Mouse (Mus musculus): ENCODE data around the gene Lekr1. TPM values are rescaled to one million over a fixed set of nuclear protein-coding genes. Genes with fewer than 3 reads are reported as not detected.

Gene Lekr1
- total and polyA plus RNA-seq, 2 experiments from 2014 or later: 2.2 to 4.1 TPM

DNA sequence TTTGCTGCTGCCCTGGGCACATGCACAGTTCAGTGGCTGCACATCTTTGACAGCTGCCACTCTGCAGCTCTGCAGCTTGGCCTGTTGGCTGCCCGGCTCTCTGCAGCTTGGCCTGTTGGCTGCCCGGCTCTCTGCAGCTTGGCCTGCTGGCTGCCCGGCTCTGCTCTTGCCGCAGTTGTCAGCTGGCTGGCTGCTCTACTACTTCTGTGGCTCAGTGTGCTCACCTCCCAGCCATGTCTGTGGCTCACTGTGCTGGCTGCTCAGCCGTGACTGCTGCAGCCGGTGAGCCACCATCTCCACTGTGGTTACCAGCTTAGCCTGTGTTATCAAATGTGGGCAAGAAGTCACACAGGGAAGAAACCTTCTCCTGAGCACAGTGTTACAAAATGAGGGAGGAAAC is 4.2 kb downstream of the Lekr1 start:
- no peak for TF ChIP-seq CTCF (IDR thresholded peaks at IDR 0.05)
- H3K27me3 ChIP-seq (ENCODE audit: insufficient read depth, low read length): no peaks in the 10 kb centered on the region
- H3K27ac ChIP-seq (ENCODE audit: low read depth, low read length): no peak overlapping the region
- 42% methylated on average over 6 of the region's 6 CpGs for WGBS
- no peaks in the 10 kb centered on the region for H3K36me3 ChIP-seq (ENCODE audit: insufficient read depth, low read length)
- H3K4me1 ChIP-seq (ENCODE audit: insufficient read depth, low read length): no peaks in the 10 kb centered on the region
- H3K4me3 ChIP-seq (ENCODE audit: low read depth, low read length): no peak overlapping the region
- DNase-seq (ENCODE audit: low spot score) (no peak), ATAC-seq (ENCODE audit: low FRiP score) (no peak)
- no peaks in the 10 kb centered on the region for H3K9me3 ChIP-seq (ENCODE audit: low read length)
- H3K9ac ChIP-seq (replicated peaks; ENCODE audit: low read length, poor library complexity, severe bottlenecking): no peak overlapping the region
- H3K4me2 ChIP-seq (ENCODE audit: low read depth, low read length, poor library complexity, severe bottlenecking): no peak overlapping the region

DNA sequence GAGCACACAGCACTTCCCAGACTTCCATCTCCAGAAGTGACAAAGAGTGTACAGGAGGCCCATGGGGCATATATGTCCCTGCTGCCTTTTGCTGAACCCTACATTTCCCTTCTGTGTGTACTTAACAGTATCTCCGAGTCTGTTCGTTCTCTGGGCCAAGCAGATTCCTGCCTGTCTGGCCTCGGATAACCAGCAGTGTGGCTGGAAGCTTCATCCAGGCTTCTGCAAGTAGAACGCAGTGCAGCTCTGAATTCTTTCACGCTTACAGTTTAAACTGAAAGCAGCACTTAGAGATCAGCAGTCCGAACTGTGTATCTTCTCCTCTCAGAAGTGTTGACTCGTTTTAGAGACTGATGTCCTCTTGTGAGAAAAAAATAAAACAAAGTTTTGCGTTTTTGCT is 7.7 kb downstream of the Lekr1 start:
- H3K4me1 ChIP-seq (ENCODE audit: insufficient read depth, low read length): no peaks in the 10 kb centered on the region
- no peak for ATAC-seq (ENCODE audit: low FRiP score)

DNA sequence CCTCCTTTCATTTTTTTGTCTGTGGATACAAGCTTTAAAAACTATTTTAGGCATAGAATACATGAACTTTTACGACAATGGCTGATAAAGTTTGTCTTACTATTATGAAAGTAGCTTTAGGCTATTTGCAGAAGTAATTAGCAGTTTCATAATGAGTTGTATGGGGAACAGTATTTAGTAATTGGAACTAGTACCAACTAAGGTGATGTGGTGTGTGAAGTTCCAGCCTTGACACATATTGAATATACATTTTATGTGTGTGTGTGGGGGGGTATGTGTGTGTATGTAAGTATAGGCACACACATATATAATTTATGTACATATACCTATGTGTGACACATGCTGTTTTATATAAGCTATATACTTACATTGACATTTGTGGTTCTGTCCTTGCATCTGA is 14.6 kb downstream of the Lekr1 start:
- Histone ChIP-seq H3K4me3 (ENCODE audit: low read depth, low read length) (no peak overlapping the region), H3K27ac (ENCODE audit: low read depth, low read length) (no peak overlapping the region), H3K9me3 (ENCODE audit: low read length) (no peaks in the 10 kb centered on the region), H3K9ac (replicated peaks; ENCODE audit: low read length, poor library complexity, severe bottlenecking) (no peak overlapping the region), H3K27me3 (ENCODE audit: insufficient read depth, low read length) (no peaks in the 10 kb centered on the region), H3K4me1 (ENCODE audit: insufficient read depth, low read length) (no peaks in the 10 kb centered on the region), H3K36me3 (ENCODE audit: insufficient read depth, low read length) (no peaks in the 10 kb centered on the region), H3K4me2 (ENCODE audit: low read depth, low read length, poor library complexity, severe bottlenecking) (no peak overlapping the region)
- no peak for TF ChIP-seq CTCF (IDR thresholded peaks at IDR 0.05)
- ATAC-seq (ENCODE audit: low FRiP score): no peak
- 93% methylated on average over 1 of the region's 1 CpGs for WGBS
- no peak for DNase-seq (ENCODE audit: low spot score)

More for the DNA sequence above, 7.7 kb downstream of the Lekr1 start:
- no peak for DNase-seq (ENCODE audit: low spot score)
- TF ChIP-seq CTCF (IDR thresholded peaks at IDR 0.05): no peak
- 52% methylated on average over 8 of the region's 8 CpGs for WGBS
- Histone ChIP-seq H3K27me3 (ENCODE audit: insufficient read depth, low read length) (no peaks in the 10 kb centered on the region), H3K4me3 (ENCODE audit: low read depth, low read length) (no peak overlapping the region), H3K9me3 (ENCODE audit: low read length) (no peaks in the 10 kb centered on the region), H3K36me3 (ENCODE audit: insufficient read depth, low read length) (no peaks in the 10 kb centered on the region), H3K27ac (ENCODE audit: low read depth, low read length) (no peak overlapping the region), H3K4me2 (ENCODE audit: low read depth, low read length, poor library complexity, severe bottlenecking) (no peak overlapping the region), H3K9ac (replicated peaks; ENCODE audit: low read length, poor library complexity, severe bottlenecking) (no peak overlapping the region)

DNA sequence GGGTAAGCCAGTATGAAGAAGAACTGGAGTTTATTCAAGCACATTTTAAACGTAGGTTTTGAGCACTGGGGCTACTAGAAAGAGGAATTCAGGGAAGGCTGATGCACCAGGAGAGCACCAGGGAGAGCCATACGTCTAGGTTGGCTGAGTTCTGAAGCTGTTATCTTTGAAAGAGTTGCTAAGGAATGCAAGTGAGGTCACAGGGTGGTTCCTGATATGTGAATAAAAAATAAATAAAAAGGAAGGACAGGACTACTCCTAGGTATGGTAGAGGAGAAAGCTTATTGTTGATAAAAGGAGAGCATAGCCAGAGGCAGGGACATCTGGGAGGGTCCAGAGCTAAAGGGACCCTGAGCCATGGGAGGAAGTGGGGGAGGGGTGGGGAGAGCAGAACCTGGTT is 23.7 kb downstream of the Lekr1 start:
- WGBS: 54% methylated on average over 2 of the region's 2 CpGs
- TF ChIP-seq CTCF (IDR thresholded peaks at IDR 0.05): no peak
- no peak for ATAC-seq (ENCODE audit: low FRiP score)

DNA sequence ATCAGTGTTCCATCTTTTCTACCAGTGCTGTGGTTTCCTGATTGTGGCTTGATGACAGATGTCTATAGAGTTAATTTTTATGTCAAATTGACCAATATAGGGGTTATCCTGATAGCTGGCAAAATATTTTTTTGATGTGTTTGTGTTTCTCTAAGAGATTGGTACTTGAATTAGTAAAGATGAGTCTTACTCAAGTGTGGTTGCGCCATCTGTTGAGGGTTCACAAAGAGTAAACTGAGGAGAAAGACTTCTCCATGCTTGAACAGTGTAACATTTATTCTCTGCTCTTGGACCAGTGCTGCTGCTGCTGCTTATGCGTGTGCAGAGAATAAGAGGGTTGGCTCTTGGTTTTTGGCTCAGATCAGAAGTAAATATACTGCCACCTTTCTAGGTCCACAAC is 24.8 kb downstream of the Lekr1 start:
- Histone ChIP-seq H3K27me3 (ENCODE audit: insufficient read depth, low read length) (no peaks in the 10 kb centered on the region), H3K4me1 (ENCODE audit: insufficient read depth, low read length) (no peaks in the 10 kb centered on the region), H3K27ac (ENCODE audit: low read depth, low read length) (no peak overlapping the region), H3K9ac (replicated peaks; ENCODE audit: low read length, poor library complexity, severe bottlenecking) (no peak overlapping the region), H3K36me3 (ENCODE audit: insufficient read depth, low read length) (no peaks in the 10 kb centered on the region), H3K4me2 (ENCODE audit: low read depth, low read length, poor library complexity, severe bottlenecking) (no peak overlapping the region), H3K4me3 (ENCODE audit: low read depth, low read length) (no peak overlapping the region), H3K9me3 (ENCODE audit: low read length) (no peaks in the 10 kb centered on the region)
- DNase-seq (ENCODE audit: low spot score) (no peak), ATAC-seq (ENCODE audit: low FRiP score) (no peak)
- WGBS: 89% methylated on average over 2 of the region's 2 CpGs
- TF ChIP-seq CTCF (IDR thresholded peaks at IDR 0.05): no peak

More for the DNA sequence above, 23.7 kb downstream of the Lekr1 start:
- DNase-seq (ENCODE audit: low spot score): no peak
- H3K27me3 ChIP-seq (ENCODE audit: insufficient read depth, low read length): no peaks in the 10 kb centered on the region
- no peak overlapping the region for H3K27ac ChIP-seq (ENCODE audit: low read depth, low read length)
- H3K4me3 ChIP-seq (ENCODE audit: low read depth, low read length): no peak overlapping the region
- no peak overlapping the region for H3K9ac ChIP-seq (replicated peaks; ENCODE audit: low read length, poor library complexity, severe bottlenecking)
- H3K4me1 ChIP-seq (ENCODE audit: insufficient read depth, low read length): no peaks in the 10 kb centered on the region
- H3K36me3 ChIP-seq (ENCODE audit: insufficient read depth, low read length): no peaks in the 10 kb centered on the region
- H3K9me3 ChIP-seq (ENCODE audit: low read length): no peaks in the 10 kb centered on the region
- no peak overlapping the region for H3K4me2 ChIP-seq (ENCODE audit: low read depth, low read length, poor library complexity, severe bottlenecking)

DNA sequence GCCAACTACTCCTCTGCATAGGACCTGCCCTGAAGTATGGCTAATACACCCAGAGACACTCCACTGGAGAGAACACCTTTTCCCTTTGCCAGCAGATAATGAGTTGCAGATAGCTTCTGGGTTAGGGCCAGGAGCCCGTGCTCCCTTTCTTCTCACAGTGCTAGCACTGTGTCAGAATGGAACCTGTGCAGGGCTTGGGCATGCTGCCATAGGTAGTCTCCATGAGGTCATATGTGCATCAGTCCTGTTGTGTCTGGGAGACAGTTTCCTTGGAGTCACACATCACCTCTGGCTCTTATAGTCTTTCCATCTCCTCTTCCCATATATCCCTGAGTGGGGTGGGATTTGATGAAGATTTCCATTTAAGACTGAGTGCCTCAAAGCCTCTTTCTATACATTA is 33.7 kb downstream of the Lekr1 start:
- no peak overlapping the region for H3K27ac ChIP-seq (ENCODE audit: low read depth, low read length)
- DNase-seq (ENCODE audit: low spot score): no peak
- no peaks in the 10 kb centered on the region for H3K9me3 ChIP-seq (ENCODE audit: low read length)
- 84% methylated on average over 1 of the region's 1 CpGs for WGBS
- no peaks in the 10 kb centered on the region for H3K4me1 ChIP-seq (ENCODE audit: insufficient read depth, low read length)
- H3K4me3 ChIP-seq (ENCODE audit: low read depth, low read length): no peak overlapping the region
- no peaks in the 10 kb centered on the region for H3K27me3 ChIP-seq (ENCODE audit: insufficient read depth, low read length)
- ATAC-seq (ENCODE audit: low FRiP score): no peak
- H3K4me2 ChIP-seq (ENCODE audit: low read depth, low read length, poor library complexity, severe bottlenecking): no peak overlapping the region
- TF ChIP-seq CTCF (IDR thresholded peaks at IDR 0.05): no peak
- H3K9ac ChIP-seq (replicated peaks; ENCODE audit: low read length, poor library complexity, severe bottlenecking): no peak overlapping the region
- no peaks in the 10 kb centered on the region for H3K36me3 ChIP-seq (ENCODE audit: insufficient read depth, low read length)
